ENCODE assay signal across 25 mouse cellular contexts in genomic region chr7:66040026-66040814, GRCm38 (mm10). TPM values are rescaled to one million over a fixed set of nuclear protein-coding genes. Genes with fewer than 3 reads are reported as not detected.
DNase-seq lines count a peak whose midpoint lies in the region; ATAC-seq lines count a peak whose summit lies in the region.
"Had no signal": no experiment of that assay in that cellular context is flagged by ENCODE, and none has a peak within 500 bp of the region (broad histone marks: within the 10 kb centered on the region; RNA-seq: fewer than 3 reads in every experiment).

No protein-coding gene starts in this region.

- peaks cover 13% of the 10 kb centered on the region for H3K27me3 ChIP-seq in liver, embryonic 12.5 days (replicated peaks)
- peaks cover 13% of the 10 kb centered on the region; the same call in 1 of the 2 replicates for H3K27me3 ChIP-seq in limb, embryonic 10.5 days (ENCODE audit: low read depth, poor library complexity, severe bottlenecking)
- no peaks in the 10 kb centered on the region for H3K27me3 ChIP-seq in limb, embryonic 11.5 days (ENCODE audit: control insufficient read depth, insufficient read depth, low read length)
- H3K27me3 ChIP-seq in limb, embryonic 15.5 days = peaks cover 9% of the 10 kb centered on the region; the same call in 1 of the 2 replicates
- H3K27me3 ChIP-seq: embryonic facial prominence, embryonic 12.5 days; forebrain, embryonic 13.5 days; hindbrain, embryonic 15.5 days had no signal

- H3K4me3 ChIP-seq in liver, embryonic 12.5 days = no peak overlapping the region
- H3K4me3 ChIP-seq in limb, embryonic 10.5 days = no peak overlapping the region
- H3K4me3 ChIP-seq in limb, embryonic 11.5 days (ENCODE audit: low read depth, low read length) = no peak overlapping the region
- H3K4me3 ChIP-seq in limb, embryonic 15.5 days = peak overlapping the region; percentile 23; the same call in 1 of the 2 replicates
- H3K4me3 ChIP-seq: embryonic facial prominence, embryonic 12.5 days; forebrain, embryonic 13.5 days; heart, embryonic 12.5 days; hindbrain, embryonic 15.5 days had no signal

- no peaks in the 10 kb centered on the region for H3K36me3 ChIP-seq in liver, embryonic 12.5 days
- no peaks in the 10 kb centered on the region for H3K36me3 ChIP-seq in limb, embryonic 10.5 days
- H3K36me3 ChIP-seq in limb, embryonic 11.5 days (ENCODE audit: control insufficient read depth, insufficient read depth, low read length) = no peaks in the 10 kb centered on the region
- no peaks in the 10 kb centered on the region for H3K36me3 ChIP-seq in limb, embryonic 15.5 days
- H3K36me3 ChIP-seq: embryonic facial prominence, embryonic 12.5 days; heart, embryonic 12.5 days; hindbrain, embryonic 15.5 days had no signal

- no peaks in the 10 kb centered on the region for H3K9me3 ChIP-seq in liver, embryonic 12.5 days (replicated peaks)
- H3K9me3 ChIP-seq in limb, embryonic 10.5 days (replicated peaks) = no peaks in the 10 kb centered on the region
- H3K9me3 ChIP-seq in limb, embryonic 11.5 days (ENCODE audit: control insufficient read depth, low read length) = no peaks in the 10 kb centered on the region
- no peaks in the 10 kb centered on the region for H3K9me3 ChIP-seq in limb, embryonic 15.5 days
- H3K9me3 ChIP-seq: embryonic facial prominence, embryonic 12.5 days; forebrain, embryonic 13.5 days; heart, embryonic 12.5 days; hindbrain, embryonic 15.5 days had no signal

- H3K4me2 ChIP-seq in liver, embryonic 12.5 days = no peak overlapping the region
- peak overlapping the region; percentile 26 for H3K4me2 ChIP-seq in limb, embryonic 11.5 days (ENCODE audit: low read depth, severe bottlenecking)
- H3K4me2 ChIP-seq in limb, embryonic 15.5 days = peak overlapping the region; percentile 44
- H3K4me2 ChIP-seq: embryonic facial prominence, embryonic 12.5 days; forebrain, embryonic 13.5 days; heart, embryonic 12.5 days; hindbrain, embryonic 15.5 days had no signal

- DNase-seq in liver = no peak
- no peak for DNase-seq in limb, embryonic 10.5 days (ENCODE audit: low spot score)
- DNase-seq in limb, embryonic 11.5 days (ENCODE audit: low spot score) = no peak
- no peak for DNase-seq in layer of hippocampus, postnatal 10 days (ENCODE audit: low spot score in 2 of 2)
- DNase-seq in kidney, postnatal 25 days = no peak
- DNase-seq: adrenal gland, adult 8-10 months; adrenal gland, postnatal 36 days; cerebellum, adult 8-10 months; cerebellum, postnatal 25 days; forebrain, postnatal 0 days; gastrocnemius, postnatal 14 days; heart, postnatal 36 days had no signal

- no peak overlapping the region for H3K9ac ChIP-seq in liver, embryonic 12.5 days
- no peak overlapping the region for H3K9ac ChIP-seq in limb, embryonic 11.5 days (ENCODE audit: low read length)
- no peak overlapping the region for H3K9ac ChIP-seq in limb, embryonic 15.5 days
- H3K9ac ChIP-seq: embryonic facial prominence, embryonic 12.5 days; forebrain, embryonic 13.5 days; forebrain, postnatal 0 days; heart, embryonic 12.5 days; hindbrain, embryonic 15.5 days had no signal

- peak; percentile 24; the same call in 1 of the 2 replicates for ATAC-seq in liver, embryonic 12.5 days
- no peak for ATAC-seq in limb, embryonic 11.5 days (ENCODE audit: insufficient number of reproducible peaks, low FRiP score, low TSS enrichment, low read depth)
- ATAC-seq in limb, embryonic 15.5 days (ENCODE audit: insufficient number of reproducible peaks, low FRiP score, low TSS enrichment, low read depth) = no peak
- ATAC-seq: forebrain, embryonic 13.5 days; forebrain, postnatal 0 days had no signal

- 58% methylated on average over 18 of the region's 18 CpGs for WGBS in liver, embryonic 12.5 days (ENCODE audit: insufficient replicate concordance)
- WGBS in limb, embryonic 10.5 days = 87% methylated on average over 18 of the region's 18 CpGs
- 73% methylated on average over 18 of the region's 18 CpGs for WGBS in limb, embryonic 11.5 days
- 50% methylated on average over 18 of the region's 18 CpGs for WGBS in limb, embryonic 15.5 days

- H3K4me1 ChIP-seq in liver, embryonic 12.5 days = peaks cover 6% of the 10 kb centered on the region
- peaks cover 83% of the 10 kb centered on the region for H3K4me1 ChIP-seq in limb, embryonic 10.5 days
- H3K4me1 ChIP-seq in limb, embryonic 11.5 days (ENCODE audit: control insufficient read depth, insufficient read depth, low read length) = peaks cover 55% of the 10 kb centered on the region
- H3K4me1 ChIP-seq in limb, embryonic 15.5 days = peaks cover 35% of the 10 kb centered on the region

- H3K27ac ChIP-seq in liver, embryonic 12.5 days = no peak overlapping the region
- H3K27ac ChIP-seq in limb, embryonic 10.5 days = peak overlapping the region; percentile 69
- H3K27ac ChIP-seq in limb, embryonic 11.5 days (replicated peaks; ENCODE audit: low read depth, low read length) = peak overlapping the region; percentile 78; the same call in 1 of the 2 replicates
- no peak overlapping the region for H3K27ac ChIP-seq in limb, embryonic 15.5 days
- H3K27ac ChIP-seq: embryonic facial prominence, embryonic 12.5 days; forebrain, embryonic 13.5 days; hindbrain, embryonic 15.5 days had no signal

RNA-seq across cellular contexts. Expression of gene Gm45213, which starts 3.2 kb away (rescaled TPM):
- not detected in 2 replicates for polyA plus RNA-seq in liver, embryonic 12.5 days (2016; fragmentation: Nextera tagmentation; extraction: Ambion mirVana)
- not detected in 2 replicates for polyA plus RNA-seq in limb, embryonic 10.5 days (2016; fragmentation: Nextera tagmentation; extraction: Ambion mirVana)
- polyA plus RNA-seq in limb, embryonic 11.5 days (2014; fragmentation: Nextera tagmentation; extraction: Ambion mirVana) = not detected in 2 replicates
- not detected in 2 replicates for polyA plus RNA-seq in limb, embryonic 15.5 days (2015; fragmentation: Nextera tagmentation; extraction: Ambion mirVana)
- total RNA-seq in layer of hippocampus, postnatal 10 days (2021) = not detected
- total RNA-seq: adrenal gland, adult 8-10 months; adrenal gland, postnatal 36 days; ES-E14; forebrain, postnatal 0 days; gastrocnemius, adult 18-20 months; gastrocnemius, postnatal 14 days; heart, adult 8-10 months; heart, postnatal 36 days had no signal
- polyA plus RNA-seq: cortical plate, adult 2 months; embryonic facial prominence, embryonic 12.5 days; forebrain, embryonic 13.5 days; forebrain, postnatal 0 days; gonadal fat pad, adult 2 months; heart, embryonic 12.5 days; heart, embryonic 16.5 days; hindbrain, embryonic 11.5 days; hindbrain, embryonic 15.5 days had no signal

RNA-seq across cellular contexts. Expression of gene Snrpa1, which starts 18.6 kb away (rescaled TPM):
- polyA plus RNA-seq in liver, embryonic 12.5 days (2016; fragmentation: Nextera tagmentation; extraction: Ambion mirVana) = 162 and 173 TPM in 2 replicates
- 276 and 312 TPM in 2 replicates for polyA plus RNA-seq in limb, embryonic 10.5 days (2016; fragmentation: Nextera tagmentation; extraction: Ambion mirVana)
- 271 and 274 TPM in 2 replicates for polyA plus RNA-seq in limb, embryonic 11.5 days (2014; fragmentation: Nextera tagmentation; extraction: Ambion mirVana)
- polyA plus RNA-seq in limb, embryonic 15.5 days (2015; fragmentation: Nextera tagmentation; extraction: Ambion mirVana) = 145 and 148 TPM in 2 replicates
- total RNA-seq in layer of hippocampus, postnatal 10 days (2021) = 10 to 100 TPM; 41.9 to 50.3 TPM

RNA-seq across cellular contexts. Expression of gene Selenos, which starts 39.2 kb away (rescaled TPM):
- 60.7 and 65.5 TPM in 2 replicates for polyA plus RNA-seq in liver, embryonic 12.5 days (2016; fragmentation: Nextera tagmentation; extraction: Ambion mirVana)
- 83.0 and 83.5 TPM in 2 replicates for polyA plus RNA-seq in limb, embryonic 10.5 days (2016; fragmentation: Nextera tagmentation; extraction: Ambion mirVana)
- 87.7 and 89.7 TPM in 2 replicates for polyA plus RNA-seq in limb, embryonic 11.5 days (2014; fragmentation: Nextera tagmentation; extraction: Ambion mirVana)
- polyA plus RNA-seq in limb, embryonic 15.5 days (2015; fragmentation: Nextera tagmentation; extraction: Ambion mirVana) = 154 TPM in 2 replicates
- total RNA-seq in layer of hippocampus, postnatal 10 days (2021) = 10 to 100 TPM; 53.0 to 58.2 TPM

Comparison
In these comparisons a context has a peak if more than half of its experiments do, and no peak if none do; other contexts are left out.
1. H3K27ac ChIP-seq: peak in limb, embryonic 10.5 days (single experiment) and limb, embryonic 11.5 days (single experiment); none in liver, embryonic 12.5 days (single experiment) and limb, embryonic 15.5 days (single experiment).